Mouse (Mus musculus) ovary, adult 2 months (tissue): Measurements from ENCODE around the gene Usp27x. TPM values are rescaled to one million over a fixed set of nuclear protein-coding genes. Genes with fewer than 3 reads are reported as not detected.

Source experiments
- polyA plus RNA-seq: library from polyadenylated mRNA; depleted of rRNA; stranded (reverse); fragments of >200 nt; gene quantifications from 2 replicates; pipeline ENCODE4 v1.2.3, GENCODE M21; 2012; rRNA removed

Gene Usp27x
- 4.4 and 4.9 TPM in 2 replicates for polyA plus RNA-seq

GRCm38 (mm10) chrX:7375716-7376480 lies at the start of gene Usp27x:
TSS of gene Usp27x (minus strand) at chrX:7375830.

Other genes starting within 250 kb of the Usp27x start
- 5.3 and 5.9 TPM in 2 replicates for gene Clcn5, start 56.5 kb downstream of the Usp27x start, polyA plus RNA-seq
- 0.17 TPM in 1 of 2 replicates, not detected in the other for gene Foxp3, start 197.8 kb upstream of the Usp27x start, polyA plus RNA-seq
- gene Ppp1r3f, start 198.5 kb upstream of the Usp27x start, polyA plus RNA-seq: 5.7 and 6.3 TPM in 2 replicates
- gene Ccdc22, start 229.7 kb upstream of the Usp27x start, polyA plus RNA-seq: 21.8 and 22.6 TPM in 2 replicates
- 0.07 TPM in 1 of 2 replicates, not detected in the other for gene Cacna1f, start 231.3 kb upstream of the Usp27x start, polyA plus RNA-seq